Mouse (Mus musculus) forebrain, embryonic 13.5 days (tissue): ENCODE data around the gene Tmem101. TPM values are rescaled to one million over a fixed set of nuclear protein-coding genes. Genes with fewer than 3 reads are reported as not detected.

ENCODE experiments used
- ATAC-seq: fragments of 200-750 bp; cut with Nextera tagmentation; 2 replicates; pipeline ENCODE4 v1.8.0; 2017
- H3K27ac ChIP-seq: fragments of 300-500 bp; sonication (generic); 2 replicates; pipeline ENCODE4 v1.5.1; 2015; ENCODE audit warnings: inconsistent platforms, mild to moderate bottlenecking, moderate library complexity
- H3K27me3 ChIP-seq: fragments of 300-500 bp; sonication (generic); 2 replicates; pipeline ENCODE4 v1.6.1; 2015; ENCODE audit warnings: mild to moderate bottlenecking, inconsistent platforms
- H3K36me3 ChIP-seq: fragments of 300-500 bp; sonication (generic); 2 replicates; pipeline ENCODE4 v1.6.1; 2015; ENCODE audit warnings: mild to moderate bottlenecking, inconsistent platforms; ENCODE audit not compliant: poor library complexity, severe bottlenecking
- H3K4me1 ChIP-seq: fragments of 300-500 bp; sonication (generic); 2 replicates; pipeline ENCODE4 v1.6.1; 2015; ENCODE audit warnings: inconsistent platforms
- H3K4me2 ChIP-seq: fragments of 300-500 bp; sonication (generic); 2 replicates; pipeline ENCODE4 v1.6.1; 2015; ENCODE audit warnings: inconsistent platforms, mild to moderate bottlenecking, moderate library complexity
- H3K4me3 ChIP-seq: fragments of 300-500 bp; sonication (generic); 2 replicates; pipeline ENCODE4 v1.5.1; 2015; ENCODE audit warnings: mild to moderate bottlenecking, inconsistent platforms
- H3K9ac ChIP-seq: fragments of 300-500 bp; sonication (generic); 2 replicates; pipeline ENCODE4 v1.6.1; 2015; ENCODE audit warnings: mild to moderate bottlenecking, inconsistent platforms
- H3K9me3 ChIP-seq: fragments of 300-500 bp; sonication (generic); replicated peaks from 2 replicates; pipeline ENCODE4 v1.6.1; 2016; ENCODE audit warnings: inconsistent platforms
- WGBS: fragments of 180-500 bp; shearing (Covaris S2); methylation state at CpG from one replicate; pipeline ENCODE4 v1.1.7; 2015; 5-methylcytosine and 5-hydroxymethylcytosine counted together
- polyA plus RNA-seq: library from polyadenylated mRNA; unstranded; fragments of >200 nt; fragmentation: Nextera tagmentation; extraction: Ambion mirVana; gene quantifications from 2 replicates; pipeline ENCODE4 v1.2.1, GENCODE M21; 2015

Tmem101 gene
- polyA plus RNA-seq, 1 experiment from 2014 or later, result 35.6 TPM

- no peak for ATAC-seq
- Histone ChIP-seq H3K9me3 (no peaks in the 10 kb centered on the region), H3K4me2 (no peak within 1 kb of the TSS), H3K4me3 (no peak within 1 kb of the TSS), H3K27me3 (peaks cover 64% of the 10 kb centered on the region), H3K36me3 (no peaks in the 10 kb centered on the region), H3K27ac (no peak within 1 kb of the TSS), H3K4me1 (no peaks in the 10 kb centered on the region), H3K9ac (no peak within 1 kb of the TSS)
- WGBS, result 16% methylated on average over 9 of the region's 9 CpGs
Measured at GRCm38 (mm10) chr11:102107732-102108131, 48.5 kb downstream of the Tmem101 start, which contains the start of gene Pyy. Pyy (minus strand) TSS chr11:102107832.

DNA sequence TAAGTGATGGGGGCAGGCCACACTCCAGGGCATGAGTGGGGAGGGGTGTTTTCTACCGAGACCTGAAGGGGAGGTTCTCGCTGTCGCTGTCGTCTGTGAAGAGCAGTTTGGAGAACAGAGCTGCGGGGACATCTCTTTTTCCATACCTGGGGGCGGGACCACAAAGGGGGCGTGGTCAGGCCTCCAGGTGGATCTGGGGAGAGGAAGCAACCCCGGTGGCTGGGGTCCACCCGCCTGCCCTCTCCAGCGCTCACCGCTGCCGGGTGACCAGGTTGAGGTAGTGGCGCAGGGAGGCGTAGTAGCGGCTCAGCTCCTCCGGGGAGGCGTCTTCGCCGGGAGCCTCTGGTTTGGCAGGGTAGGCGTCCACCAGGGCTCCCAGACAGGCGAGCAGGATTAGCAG, 49.3 kb downstream of the Tmem101 start:
- WGBS, result 2% methylated on average over 21 of the region's 21 CpGs
- H3K4me2 ChIP-seq, result no peak overlapping the region
- H3K9ac ChIP-seq, result no peak overlapping the region
- H3K27ac ChIP-seq, result no peak overlapping the region
- H3K4me3 ChIP-seq, result no peak overlapping the region
- no peaks in the 10 kb centered on the region for H3K36me3 ChIP-seq
- H3K4me1 ChIP-seq, result no peaks in the 10 kb centered on the region
- no peaks in the 10 kb centered on the region for H3K9me3 ChIP-seq
- peaks cover 68% of the 10 kb centered on the region for H3K27me3 ChIP-seq
- no peak for ATAC-seq

Other genes with a start within 250 kb of the Tmem101 start
- 0.14 TPM in 1 of 2 replicates, not detected in the other for gene Sost, start 189.4 kb downstream of the Tmem101 start, polyA plus RNA-seq
- gene Cfap97d1, start 172.1 kb downstream of the Tmem101 start, polyA plus RNA-seq, result not detected in 2 replicates
- 8.5 and 8.7 TPM in 2 replicates for gene Dusp3, start 169.4 kb downstream of the Tmem101 start, polyA plus RNA-seq
- 40.8 and 41.0 TPM in 2 replicates for gene Mpp3, start 127.9 kb downstream of the Tmem101 start, polyA plus RNA-seq
- 0.27 and 0.31 TPM in 2 replicates for gene Cd300lg, start 114.9 kb downstream of the Tmem101 start, polyA plus RNA-seq
- gene Mpp2, start 67.9 kb downstream of the Tmem101 start, polyA plus RNA-seq, result 19.8 and 22.0 TPM in 2 replicates
- not detected in 2 replicates for gene Ppy, start 55.1 kb downstream of the Tmem101 start, polyA plus RNA-seq
- not detected in 2 replicates for gene Pyy, start 48.6 kb downstream of the Tmem101 start, polyA plus RNA-seq
- not detected in 2 replicates for gene Nags, start 10.9 kb downstream of the Tmem101 start, polyA plus RNA-seq
- 155 and 158 TPM in 2 replicates for gene Lsm12, start 28.9 kb upstream of the Tmem101 start, polyA plus RNA-seq
- 21.5 and 25.6 TPM in 2 replicates for gene G6pc3, start 33.2 kb upstream of the Tmem101 start, polyA plus RNA-seq
- gene Hdac5, start 73.8 kb upstream of the Tmem101 start, polyA plus RNA-seq, result 88.2 TPM in 2 replicates
- 11.0 and 13.7 TPM in 2 replicates for gene BC030867, start 92.5 kb upstream of the Tmem101 start, polyA plus RNA-seq
- gene Asb16, start 112.3 kb upstream of the Tmem101 start, polyA plus RNA-seq, result not detected in 2 replicates
- 63.2 and 69.6 TPM in 2 replicates for gene Tmub2, start 128.5 kb upstream of the Tmem101 start, polyA plus RNA-seq
- 21.8 and 22.7 TPM in 2 replicates for gene Atxn7l3, start 140.2 kb upstream of the Tmem101 start, polyA plus RNA-seq
- gene Ubtf, start 163.3 kb upstream of the Tmem101 start, polyA plus RNA-seq, result 96.1 and 98.8 TPM in 2 replicates
- 2.6 and 6.5 TPM in 2 replicates for gene Slc4a1, start 209.8 kb upstream of the Tmem101 start, polyA plus RNA-seq
- gene Rundc3a, start 237.0 kb upstream of the Tmem101 start, polyA plus RNA-seq, result 93.9 and 94.8 TPM in 2 replicates